Mouse (Mus musculus) erythroid progenitor cell, adult 5-6 weeks (primary cell): Measurements from ENCODE around the gene Ehd1. TPM values are rescaled to one million over a fixed set of nuclear protein-coding genes. Genes with fewer than 3 reads are reported as not detected.
A peak's percentile ranks its signal among the peaks of the same experiment; 100 is the strongest.

Source experiments
- ATAC-seq: replicated peaks from 2 replicates; pipeline ENCODE4 v1.8.0; 2016; ENCODE audit warnings: moderate number of reproducible peaks, mild to moderate bottlenecking, moderate TSS enrichment, inconsistent platforms; ENCODE audit not compliant: poor library complexity, low FRiP score, severe bottlenecking
- total RNA-seq, 2 experiments: library from RNA; stranded (forward) in 1 of 2; stranded (reverse) in 1 of 2; fragments of 150-400 nt in 1 of 2; fragments of 186-747, 209-891 nt in 1 of 2; gene quantifications; 2 replicates each; pipeline versions ENCODE4 v1.2.3 to v1.2.4; 2015 to 2017; ENCODE audit warnings: low replicate concordance in 2 of 2

Ehd1 gene
- total RNA-seq (2015; ENCODE audit: low replicate concordance): 20.1 and 23.4 TPM in 2 replicates
- 17.5 and 30.7 TPM in 2 replicates for total RNA-seq (2017; ENCODE audit: low replicate concordance)

DNA sequence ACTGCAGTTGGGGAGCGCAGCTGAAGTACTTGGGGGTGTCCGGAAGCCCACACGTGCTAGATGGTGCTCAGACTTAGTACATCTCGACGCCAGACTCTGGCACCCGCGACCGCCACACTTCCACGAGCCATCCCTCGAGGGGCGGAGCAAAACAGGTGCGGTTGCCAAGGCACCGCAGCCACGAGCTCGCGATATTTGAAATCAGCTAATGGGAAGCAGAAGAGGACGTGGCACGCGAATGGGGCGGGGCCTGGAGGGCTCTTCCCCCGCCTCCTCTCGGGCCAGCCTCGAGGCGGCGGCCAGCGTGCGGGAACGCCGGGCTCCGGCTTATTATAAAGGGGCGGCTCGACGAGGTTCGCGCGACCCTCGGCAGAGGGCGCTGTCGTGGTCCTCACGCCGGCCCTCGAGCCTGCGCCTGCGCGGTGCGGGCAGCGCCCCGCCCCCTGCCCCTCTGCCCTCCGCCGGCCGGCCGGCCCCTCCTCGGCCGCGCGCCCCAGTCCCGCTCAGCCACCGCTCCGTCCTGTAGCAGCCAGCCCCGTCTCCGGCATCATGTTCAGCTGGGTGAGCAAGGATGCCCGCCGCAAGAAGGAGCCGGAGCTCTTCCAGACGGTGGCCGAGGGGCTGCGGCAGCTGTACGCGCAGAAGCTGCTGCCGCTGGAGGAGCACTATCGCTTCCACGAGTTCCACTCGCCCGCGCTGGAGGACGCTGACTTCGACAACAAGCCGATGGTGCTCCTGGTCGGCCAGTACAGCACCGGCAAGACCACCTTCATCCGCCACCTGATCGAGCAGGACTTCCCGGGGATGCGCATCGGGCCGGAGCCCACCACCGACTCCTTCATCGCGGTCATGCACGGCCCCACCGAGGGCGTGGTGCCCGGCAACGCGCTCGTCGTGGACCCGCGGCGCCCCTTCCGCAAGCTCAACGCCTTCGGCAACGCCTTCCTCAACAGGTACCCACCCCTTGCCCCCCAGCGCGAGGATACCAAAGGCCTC lies at the start of gene Ehd1:
Gene Ehd1 (plus strand): TSS at position 300 of the 996 bp plus-strand sequence.
- ATAC-seq: peak; percentile 85

DNA sequence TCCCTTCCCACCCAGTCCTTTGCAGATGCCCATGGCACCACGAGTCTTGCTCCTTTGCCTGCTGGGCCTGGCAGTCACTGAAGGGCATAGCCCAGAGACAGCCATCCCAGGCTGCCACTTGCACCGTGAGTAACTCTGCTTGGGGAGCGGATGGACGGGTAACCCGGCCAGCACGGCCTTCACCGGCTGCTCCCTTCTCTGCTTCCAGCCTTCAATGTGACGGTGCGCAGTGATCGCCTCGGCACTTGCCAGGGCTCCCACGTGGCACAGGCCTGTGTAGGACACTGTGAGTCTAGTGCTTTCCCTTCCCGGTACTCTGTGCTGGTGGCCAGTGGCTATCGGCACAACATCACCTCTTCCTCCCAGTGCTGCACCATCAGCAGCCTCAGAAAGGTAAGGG lies 49.8 kb upstream of the Ehd1 start:
- no peak for ATAC-seq

DNA sequence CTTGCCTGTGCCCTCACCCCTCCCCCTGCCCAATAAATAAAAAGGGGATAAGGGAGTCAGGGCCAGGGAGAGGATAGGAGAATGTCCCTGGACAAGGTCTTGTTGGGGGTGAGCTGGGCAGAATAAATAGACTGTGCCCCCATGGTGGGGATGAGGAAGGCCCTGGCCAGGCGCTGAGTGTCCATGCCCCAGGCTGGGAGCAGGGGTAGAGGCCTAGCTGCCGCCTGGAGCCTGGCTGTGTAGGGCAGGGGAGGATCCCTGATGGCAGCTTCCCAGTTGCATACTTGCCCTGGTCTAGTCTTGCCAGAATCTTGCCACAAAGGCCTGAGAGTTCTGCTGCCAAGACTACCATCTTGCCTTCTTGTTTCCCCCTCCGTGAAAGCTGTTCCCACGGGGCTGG lies 48.7 kb upstream of the Ehd1 start:
- 0 out of 2 replicates have a peak, but pooled peaks have one; percentile 6 for ATAC-seq

DNA sequence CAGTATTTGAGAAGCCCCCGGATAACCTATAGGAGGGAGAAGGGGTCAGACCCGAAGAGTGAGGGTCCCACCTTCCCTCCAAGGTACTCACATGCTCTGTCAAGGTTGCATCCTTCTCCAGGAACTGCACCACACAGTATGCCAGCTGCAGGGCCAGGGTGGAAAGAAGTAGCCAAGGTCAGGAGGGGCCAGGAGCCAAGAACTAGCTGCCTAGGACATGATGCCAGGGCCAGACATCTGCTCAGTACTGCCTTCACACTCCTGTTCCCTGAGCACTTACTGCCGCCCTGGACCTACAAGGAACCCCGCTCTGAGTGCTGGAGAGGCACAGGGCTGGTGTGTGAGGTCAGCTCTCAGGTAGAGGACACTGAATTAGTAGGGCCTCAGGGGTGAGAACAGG lies 46.1 kb upstream of the Ehd1 start:
- ATAC-seq: no peak

DNA sequence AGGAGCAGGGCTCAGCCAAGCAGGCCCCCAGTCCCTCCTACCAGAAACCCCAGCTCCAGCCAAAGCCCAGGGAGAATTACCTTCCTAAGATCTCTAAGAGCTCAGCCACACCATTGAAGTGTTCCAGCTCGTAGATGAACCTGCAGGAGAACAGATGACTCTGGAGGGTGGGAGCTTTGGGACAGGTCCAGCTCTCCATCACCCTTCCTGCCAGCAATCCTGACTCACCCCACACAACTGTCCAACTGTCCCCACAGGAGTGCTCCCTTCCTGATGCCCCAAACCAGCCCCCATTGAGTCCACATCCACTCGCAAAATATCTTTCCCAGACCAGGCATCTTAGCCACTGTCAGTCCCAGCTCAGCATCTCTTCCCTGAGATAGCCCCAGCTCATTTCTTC lies 45.5 kb upstream of the Ehd1 start:
- ATAC-seq: no peak

DNA sequence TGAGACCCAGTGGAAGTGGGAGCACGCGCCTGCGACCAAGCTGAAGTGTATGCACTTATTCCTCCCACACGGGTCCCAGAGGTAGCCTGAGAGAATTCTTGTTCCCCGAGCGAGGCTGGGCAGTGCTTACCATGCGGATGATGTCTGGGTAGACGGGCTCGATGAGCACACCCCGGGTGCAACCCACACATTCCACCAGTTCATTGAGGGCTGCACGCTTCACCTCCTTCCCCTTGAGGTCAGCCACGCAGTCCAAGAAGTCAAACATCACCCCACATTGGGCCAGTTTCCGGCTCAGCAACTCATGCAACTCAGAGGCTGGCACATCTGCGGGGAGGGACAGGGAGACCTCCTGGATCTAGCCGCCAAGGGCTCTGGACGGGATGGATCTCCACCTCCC lies 42.9 kb upstream of the Ehd1 start:
- no peak for ATAC-seq

DNA sequence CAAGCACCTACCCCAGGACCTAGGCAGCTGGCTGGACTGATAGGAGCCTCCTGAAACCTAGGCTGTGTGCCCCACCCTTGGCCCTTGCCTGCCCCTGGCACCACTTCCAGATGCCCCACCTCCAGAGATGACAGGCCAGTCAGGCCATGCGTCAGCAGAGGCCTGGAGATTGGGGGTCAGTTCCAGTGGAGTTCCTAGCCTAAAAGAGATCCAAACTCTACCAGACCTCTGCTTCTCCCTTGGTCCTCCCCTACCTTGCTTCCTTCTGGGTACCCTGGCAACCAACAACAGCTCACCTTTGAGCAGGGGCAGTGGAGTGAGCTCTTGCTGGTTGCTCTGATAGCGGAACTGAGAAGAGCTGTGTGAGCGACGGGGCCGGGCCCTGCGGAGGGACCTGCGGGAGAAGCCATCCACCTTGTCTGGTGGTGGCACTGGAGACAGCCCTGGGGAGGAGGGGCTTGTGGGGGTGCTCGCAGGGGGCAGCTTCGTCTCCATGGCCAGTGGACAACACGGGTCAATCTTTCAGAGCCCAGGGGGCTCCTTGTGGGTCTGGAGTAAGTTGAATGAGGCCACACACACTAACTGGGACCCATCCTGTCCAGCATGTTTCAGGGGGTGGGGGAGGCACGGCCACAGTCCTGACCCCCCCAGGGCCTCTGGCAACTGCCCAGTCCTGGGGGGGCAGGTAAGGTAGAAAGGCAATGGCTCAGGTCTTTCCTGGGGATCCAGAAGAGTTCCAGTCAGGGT lies 42.0 kb upstream of the Ehd1 start:
- peak; percentile 84 for ATAC-seq

DNA sequence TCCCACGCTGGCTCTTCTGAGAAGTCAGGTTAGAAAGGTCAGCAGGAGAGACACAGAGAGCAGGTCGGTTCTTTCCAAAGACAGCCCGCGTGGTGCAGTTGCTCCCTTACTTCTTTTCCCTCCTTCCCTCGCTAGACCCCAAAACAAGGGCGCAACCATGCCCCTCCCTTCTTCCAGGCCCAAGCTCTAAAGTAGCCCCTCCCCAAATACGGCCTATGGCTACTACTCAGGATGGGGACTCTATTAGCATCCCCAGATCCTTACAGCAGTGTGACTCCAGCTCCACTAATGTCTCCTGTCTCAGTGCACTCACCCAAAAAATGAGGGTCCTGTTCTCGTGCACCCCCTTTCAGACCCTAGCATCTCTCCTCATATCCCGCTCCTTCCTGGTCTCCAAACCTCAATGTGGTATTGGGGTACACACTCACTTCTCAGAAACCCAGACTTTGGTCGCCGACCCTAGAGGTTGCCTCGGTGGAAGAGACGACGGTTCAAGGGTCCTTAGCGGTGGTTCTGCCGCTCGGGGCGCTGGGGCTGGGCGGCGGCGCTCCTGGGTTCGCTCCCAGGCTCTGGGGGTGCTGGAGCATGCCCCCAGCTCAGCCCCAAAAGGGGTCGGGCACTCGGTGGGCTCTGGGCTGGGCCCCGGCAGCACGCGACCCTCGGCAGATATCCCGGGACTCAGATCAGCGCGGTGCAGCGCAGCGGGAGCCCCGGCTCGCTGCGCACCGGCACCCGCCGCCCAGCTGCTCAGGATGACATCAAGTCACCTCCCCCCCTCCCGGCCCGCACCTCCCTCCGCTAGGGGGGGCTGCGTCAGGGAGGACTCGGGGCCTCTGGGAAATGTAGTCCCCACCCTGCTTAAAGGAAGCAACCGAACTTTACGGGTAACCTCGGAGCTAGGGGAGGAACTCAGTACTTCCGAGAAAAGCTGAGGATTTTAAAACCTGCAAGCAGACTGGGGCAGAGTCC lies 41.2 kb upstream of the Ehd1 start, which contains the start of gene Ppp2r5b:
Gene Ppp2r5b (minus strand): TSS at position 789 of the 969 bp plus-strand sequence.
- peak; percentile 66 for ATAC-seq

DNA sequence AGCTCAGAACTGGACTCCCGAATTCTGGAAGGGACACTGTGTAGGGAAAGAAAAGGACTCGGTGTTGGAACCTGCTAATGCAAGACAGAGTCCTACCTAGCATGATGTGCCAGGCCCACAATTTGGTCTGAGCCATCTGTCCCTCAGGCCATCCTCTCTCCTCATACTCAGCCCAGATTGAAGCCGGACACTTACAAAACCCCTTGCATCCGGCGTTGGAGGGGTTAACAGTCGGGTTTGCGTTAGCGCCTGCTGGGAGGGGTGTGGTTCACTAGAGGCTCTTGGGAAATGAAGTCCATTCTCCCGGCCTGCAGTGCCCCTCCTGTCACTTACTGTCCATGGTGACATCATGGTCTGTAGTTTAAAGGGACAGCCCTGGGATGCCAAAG lies 40.5 kb upstream of the Ehd1 start:
- peak; percentile 79 for ATAC-seq

DNA sequence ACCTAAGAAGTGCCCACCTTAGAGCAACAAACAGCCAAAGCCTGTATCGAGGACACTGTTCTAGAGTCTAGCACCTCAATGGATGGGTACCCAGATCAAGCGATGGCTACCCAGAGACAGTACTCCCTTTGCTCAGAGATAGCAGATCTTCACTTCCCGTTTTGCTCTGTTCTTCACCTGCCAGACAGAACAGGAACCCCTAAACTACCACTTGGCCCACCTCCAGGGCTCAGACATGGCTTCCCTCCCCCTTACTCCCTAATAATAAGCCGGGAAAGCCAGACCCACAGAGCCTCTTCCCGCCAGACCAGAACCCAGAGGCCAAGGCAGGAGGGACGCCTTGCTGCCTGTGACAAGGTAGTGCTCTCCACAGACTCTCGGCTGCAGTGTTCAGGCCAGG lies 39.7 kb upstream of the Ehd1 start:
- no peak for ATAC-seq

DNA sequence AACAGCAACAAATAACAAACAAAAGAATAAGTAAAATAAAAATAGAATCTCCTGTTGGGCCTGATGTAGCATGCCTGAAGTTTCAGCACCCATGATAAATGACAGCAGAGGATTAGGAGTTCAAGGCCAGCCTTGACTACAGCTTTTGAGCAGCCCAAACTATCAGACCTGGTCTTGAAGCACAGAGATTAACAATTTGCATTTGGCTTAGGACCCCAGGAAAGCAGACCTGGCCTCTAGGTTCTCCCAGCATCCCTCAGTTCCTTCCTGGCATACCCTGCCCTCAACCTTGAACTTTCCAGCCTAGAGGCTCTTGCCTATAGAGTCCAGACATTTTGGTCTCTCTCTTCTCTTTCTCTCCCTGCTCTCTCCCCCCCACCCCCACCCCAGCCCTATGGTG lies 37.8 kb upstream of the Ehd1 start:
- ATAC-seq: no peak

DNA sequence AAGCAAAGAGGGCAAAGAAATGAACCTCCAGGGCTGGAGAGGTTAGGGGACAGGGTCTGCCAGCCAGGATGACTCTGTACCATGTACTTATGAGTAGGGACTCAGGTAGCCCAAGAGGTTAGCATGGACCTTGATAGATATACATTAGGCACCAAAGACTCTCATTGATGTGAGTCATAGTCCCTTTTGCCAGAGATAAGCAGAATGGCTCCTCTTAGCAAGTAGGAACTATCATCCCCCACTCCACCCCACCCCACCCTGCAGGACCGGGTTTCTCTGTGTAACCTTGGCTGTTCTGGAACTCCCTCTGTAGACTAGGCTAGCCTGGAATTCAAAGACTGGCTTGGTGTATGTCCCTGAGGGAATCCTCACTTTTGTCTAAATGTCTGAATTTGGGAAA lies 36.4 kb upstream of the Ehd1 start:
- ATAC-seq: peak; percentile 41

DNA sequence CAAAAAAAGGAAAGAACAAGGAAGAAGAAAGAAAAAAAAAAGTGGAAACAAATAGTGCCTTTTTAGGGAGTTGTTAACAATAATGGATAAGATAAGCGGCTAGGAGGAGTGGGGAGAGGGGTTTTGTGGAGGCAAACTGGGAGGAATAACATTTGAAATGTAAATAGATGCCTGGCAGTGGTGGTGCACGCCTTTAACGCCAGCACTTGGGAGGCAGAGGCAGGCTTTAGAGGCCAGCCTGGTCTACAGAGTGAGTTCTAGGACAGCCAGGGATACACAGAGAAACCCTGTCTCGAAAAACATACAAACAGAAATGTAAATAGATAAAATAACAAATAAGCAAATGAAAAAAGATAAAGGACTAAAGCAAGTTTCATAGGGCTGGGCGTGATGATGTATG lies 35.8 kb upstream of the Ehd1 start:
- ATAC-seq: no peak

DNA sequence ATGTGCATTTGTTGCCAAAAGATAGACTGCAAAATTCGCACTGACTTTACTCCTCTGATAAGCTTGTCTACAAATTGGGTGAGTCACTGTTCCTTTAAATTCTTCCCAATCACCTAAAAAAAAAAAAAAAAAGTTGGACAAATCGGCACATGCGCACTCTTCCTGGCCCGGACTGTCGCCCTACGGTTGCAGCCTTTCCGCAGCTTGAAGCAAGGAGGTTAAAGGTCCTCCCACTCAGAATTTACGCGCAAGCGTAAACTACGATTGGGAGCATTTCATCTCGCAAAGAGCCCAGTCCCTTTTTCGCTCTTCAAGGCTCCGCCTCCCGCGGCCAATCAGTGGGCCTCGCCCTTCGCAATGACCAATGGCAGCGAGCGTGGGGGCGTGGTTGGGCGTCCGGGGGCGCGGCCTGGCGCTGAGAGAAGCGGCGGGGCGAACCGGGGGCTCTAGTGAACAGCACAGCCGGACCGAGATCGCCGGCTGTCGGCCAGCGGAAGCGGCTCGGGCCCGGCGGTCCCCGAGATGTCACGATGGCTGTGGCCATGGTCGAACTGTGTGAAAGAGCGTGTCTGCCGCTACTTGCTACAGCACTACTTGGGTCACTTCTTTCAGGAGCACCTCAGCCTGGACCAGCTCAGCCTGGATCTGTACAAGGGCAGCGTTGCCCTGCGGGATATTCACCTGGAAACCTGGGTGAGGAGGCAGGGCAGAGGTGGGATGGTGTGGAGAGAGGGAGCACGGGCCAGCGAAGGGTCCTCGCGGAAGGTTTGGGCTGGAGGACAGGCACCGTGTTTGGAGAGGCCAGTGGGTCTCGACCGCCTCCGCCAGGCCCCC lies 35.0 kb upstream of the Ehd1 start, which contains the start of gene Atg2a:
Gene Atg2a (plus strand): TSS at position 395 of the 834 bp plus-strand sequence.
- peak; percentile 86 for ATAC-seq

DNA sequence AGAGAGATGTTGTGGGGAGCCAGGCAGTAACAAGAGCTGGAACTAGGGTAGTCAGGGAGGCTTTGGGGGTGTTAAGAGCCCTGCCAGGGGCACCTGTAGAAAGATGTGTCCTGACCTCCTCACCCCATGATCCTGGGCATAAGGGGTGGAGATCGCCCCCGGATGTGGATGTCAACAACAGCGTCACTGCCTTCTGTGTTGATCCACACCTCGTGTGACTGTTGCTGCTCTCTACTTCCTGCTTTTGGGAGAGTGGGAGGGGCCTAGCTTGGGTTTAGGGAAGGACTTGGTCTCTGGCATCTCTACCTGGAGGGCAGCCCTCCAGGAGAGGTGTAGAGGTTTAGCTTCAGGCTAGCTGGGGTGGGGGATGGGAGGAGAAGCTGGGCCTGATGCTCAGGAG lies 34.2 kb upstream of the Ehd1 start:
- peak; percentile 44 for ATAC-seq

DNA sequence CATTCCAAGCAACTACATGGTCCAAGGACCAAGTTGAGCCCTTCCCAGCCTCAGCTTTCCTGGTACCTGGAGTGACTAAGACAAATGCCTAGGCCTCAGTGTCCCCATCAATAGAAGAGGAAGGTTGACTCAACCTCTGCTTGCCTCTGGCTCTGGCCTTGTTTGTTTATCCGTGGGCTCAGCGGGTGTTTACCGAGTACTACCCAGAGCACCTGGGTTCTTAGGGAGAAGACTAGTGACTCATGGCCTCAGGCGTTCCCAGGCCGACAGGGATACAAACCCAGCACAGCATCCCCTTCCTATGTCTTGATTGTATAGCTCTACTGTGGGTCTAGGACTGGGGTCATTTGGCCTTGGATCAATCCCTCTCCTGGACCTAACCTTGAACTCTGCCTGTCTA lies 33.3 kb upstream of the Ehd1 start:
- no peak for ATAC-seq

DNA sequence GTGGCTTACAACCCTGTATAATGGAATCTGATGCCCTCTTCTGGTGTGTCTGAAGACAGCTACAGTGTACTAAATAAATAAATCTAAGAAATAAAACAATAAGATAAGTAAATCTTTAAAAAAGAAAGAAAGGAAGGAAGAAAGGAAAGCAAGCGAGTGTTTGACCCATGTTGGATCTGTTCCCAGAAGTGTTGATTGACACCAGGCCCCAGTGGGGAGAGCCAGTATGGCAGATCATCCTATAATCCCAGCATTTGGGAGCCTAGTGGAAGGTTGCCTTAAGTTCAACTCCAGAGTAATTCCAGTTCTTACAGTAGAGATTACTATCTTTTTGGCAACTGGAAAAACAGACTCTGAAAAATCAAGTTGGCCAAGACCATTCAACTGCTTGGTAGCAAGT lies 30.7 kb upstream of the Ehd1 start:
- no peak for ATAC-seq

DNA sequence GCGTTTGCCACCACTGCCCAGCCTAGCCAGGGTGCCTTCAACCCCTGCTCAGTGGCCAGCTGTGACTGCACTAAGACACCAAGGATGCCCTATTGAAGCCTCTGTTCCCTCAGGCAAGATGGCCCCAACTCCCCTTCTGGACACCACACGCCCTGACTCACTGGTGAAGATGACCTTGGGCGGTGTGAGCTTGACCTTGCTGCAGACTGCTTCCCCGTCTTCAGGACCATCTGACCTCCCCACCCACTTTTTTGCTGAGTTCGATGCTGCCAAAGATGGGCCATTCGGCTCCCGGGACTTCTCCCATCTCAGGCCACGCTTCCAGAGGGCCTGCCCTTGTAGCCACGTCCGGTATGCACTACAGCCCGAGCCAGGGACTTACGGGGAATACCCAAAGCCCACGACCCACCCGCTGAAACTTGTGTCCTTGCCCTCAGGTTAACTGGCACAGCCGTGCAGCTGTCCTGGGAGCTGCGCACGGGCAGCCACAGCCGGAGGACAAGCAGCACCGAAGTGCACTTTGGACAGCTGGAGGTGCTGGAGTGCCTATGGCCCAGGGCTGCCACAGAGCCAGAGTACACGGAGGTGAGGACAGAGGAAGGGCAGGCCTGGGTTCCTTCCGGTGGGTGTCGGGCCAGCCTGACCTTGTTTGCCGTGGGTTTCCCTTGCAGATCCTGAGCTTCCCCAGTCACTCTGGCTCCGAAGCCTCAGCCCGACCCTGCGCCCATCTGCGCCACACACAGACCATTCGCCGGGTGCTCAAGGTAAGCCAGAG lies 28.8 kb upstream of the Ehd1 start:
- no peak for ATAC-seq
